Mouse (Mus musculus) ES-E14 (cell line): Measurements from ENCODE around the gene Reck. TPM values are rescaled to one million over a fixed set of nuclear protein-coding genes. Genes with fewer than 3 reads are reported as not detected.

ENCODE experiments used
- DNase-seq: peaks from one replicate; pipeline ENCODE4 v3.0.0-alpha.2; 2013; ENCODE audit warnings: low read depth, low spot score
- H3K27ac ChIP-seq: 2 replicates; pipeline ENCODE4 v1.5.1; 2012; ENCODE audit warnings: low read depth, mild to moderate bottlenecking, low read length, moderate library complexity, mixed read lengths; ENCODE audit not compliant: poor library complexity, insufficient read depth, severe bottlenecking
- H3K36me3 ChIP-seq: 2 replicates; pipeline ENCODE4 v1.6.1; 2012; ENCODE audit warnings: mild to moderate bottlenecking, low read length, moderate library complexity, mixed read lengths; ENCODE audit not compliant: control insufficient read depth, poor library complexity, insufficient read depth, severe bottlenecking
- H3K4me1 ChIP-seq, 2 experiments: fragments of 150-350 bp in 1 of 2; sonication (generic) in 1 of 2; 2 replicates each; pipeline ENCODE4 v1.6.1; 2012; ENCODE audit warnings: low read length in 2 of 2, mild to moderate bottlenecking in 1 of 2, mixed read lengths in 1 of 2; ENCODE audit not compliant: control insufficient read depth in 2 of 2, insufficient read depth in 2 of 2, poor library complexity in 1 of 2
- H3K4me3 ChIP-seq, 2 experiments: fragments of 150-350 bp in 1 of 2; sonication (generic) in 1 of 2; 2 replicates each; pipeline ENCODE4 v1.5.1; 2012; ENCODE audit warnings: low read length in 2 of 2, low read depth in 1 of 2, mild to moderate bottlenecking in 1 of 2, mixed read lengths in 1 of 2; ENCODE audit not compliant: insufficient read depth in 1 of 2, poor library complexity in 1 of 2, severe bottlenecking in 1 of 2
- H3K9ac ChIP-seq: 2 replicates; pipeline ENCODE4 v1.6.1; 2012; ENCODE audit warnings: low read depth, mild to moderate bottlenecking, low read length, mixed read lengths; ENCODE audit not compliant: poor library complexity, insufficient read depth, severe bottlenecking
- H3K9me3 ChIP-seq: fragments of 150-350 bp; sonication (generic); 2 replicates; pipeline ENCODE4 v1.6.1; 2012; ENCODE audit warnings: low read depth, mild to moderate bottlenecking, low read length; ENCODE audit not compliant: control insufficient read depth, insufficient read depth
- CHD2 ChIP-seq: IDR thresholded peaks from 2 replicates; pipeline ENCODE4 v1.6.1; 2014; ENCODE audit warnings: mild to moderate bottlenecking, low read depth, low read length, inconsistent platforms
- HCFC1 ChIP-seq: IDR thresholded peaks from 2 replicates; pipeline ENCODE4 v1.6.1; 2012; ENCODE audit warnings: low read length, inconsistent platforms, borderline replicate concordance; ENCODE audit not compliant: insufficient read depth
- MAFK ChIP-seq: IDR thresholded peaks from 2 replicates; pipeline ENCODE4 v1.6.1; 2014; ENCODE audit warnings: mild to moderate bottlenecking, low read depth, low read length, inconsistent platforms; ENCODE audit not compliant: insufficient read depth
- ZC3H11A ChIP-seq: IDR thresholded peaks from 2 replicates; pipeline ENCODE4 v1.6.1; 2012; ENCODE audit warnings: low read depth, mild to moderate bottlenecking, inconsistent platforms, low read length, borderline replicate concordance
- ZNF384 ChIP-seq: IDR thresholded peaks from 2 replicates; pipeline ENCODE4 v1.6.1; 2012; ENCODE audit warnings: low read depth, low read length, inconsistent platforms
- in situ Hi-C, 2 experiments: fragments of 600-800 bp; cut with MboI; formaldehyde crosslinking; loops; one replicate each; pipeline ENCODE4 v1.15.1; 2025; ENCODE audit warnings: low sequenced_read_pairs in 2 of 2, inconsistent platforms in 1 of 2; ENCODE audit not compliant: unreplicated experiment in 2 of 2
- total RNA-seq: library from RNA; depleted of rRNA; stranded (reverse); fragments of 300-350 nt; gene quantifications from 2 replicates; pipeline ENCODE4 v1.2.3, GENCODE M21; 2012; rRNA removed

The Reck gene
- total RNA-seq: 4.0 and 6.3 TPM in 2 replicates

- TF ChIP-seq MAFK (no peak), ZC3H11A (no peak), CHD2 (no peak), ZNF384 (no peak), HCFC1 (no peak)
- peak; percentile 84 for DNase-seq
Observed at GRCm38 (mm10) chr4:43875160-43875918, at the start of gene Reck. Reck (plus strand) TSS chr4:43875530.

GRCm38 (mm10) chr4:43828806-43829205, 46.5 kb upstream of the Reck start:
- Histone ChIP-seq H3K4me3 (no peak overlapping the region), H3K9me3 (no peaks in the 10 kb centered on the region), H3K4me1 (peaks cover 0 to 6% of the 10 kb centered on the region in 2 experiments; a peak in 1 of 4 replicates), H3K27ac (no peak overlapping the region), H3K9ac (no peak overlapping the region), H3K36me3 (no peaks in the 10 kb centered on the region)
- no peak for TF ChIP-seq CHD2
- TF ChIP-seq MAFK: no peak
- TF ChIP-seq ZC3H11A: no peak
- TF ChIP-seq HCFC1: no peak
- TF ChIP-seq ZNF384: no peak
- in situ Hi-C loops: no loop called here
- DNase-seq: no peak

More at GRCm38 (mm10) chr4:43875160-43875918, at the start of gene Reck:
- Histone ChIP-seq H3K4me1 (peaks cover 0 to 2% of the 10 kb centered on the region in 2 experiments; a peak in 1 of 4 replicates), H3K9ac (peak within 1 kb of the TSS; percentile 79), H3K36me3 (no peaks in the 10 kb centered on the region), H3K9me3 (no peaks in the 10 kb centered on the region), H3K4me3 (peak within 1 kb of the TSS; percentile 89 to 100), H3K27ac (no peak within 1 kb of the TSS)
- in situ Hi-C loops: no loop called here

- no peak overlapping the region for H3K9ac ChIP-seq
- H3K9me3 ChIP-seq: no peaks in the 10 kb centered on the region
- no peak overlapping the region for H3K4me3 ChIP-seq
- in situ Hi-C loops: no loop called here
- H3K4me1 ChIP-seq: no peaks in the 10 kb centered on the region
- no peak overlapping the region for H3K27ac ChIP-seq
- TF ChIP-seq ZC3H11A (no peak), CHD2 (no peak), HCFC1 (no peak), MAFK (no peak), ZNF384 (no peak)
- DNase-seq: peak; percentile 61
- H3K36me3 ChIP-seq: no peaks in the 10 kb centered on the region
Observed at GRCm38 (mm10) chr4:43832031-43832430, 43.3 kb upstream of the Reck start.

GRCm38 (mm10) chr4:43833752-43834151, 41.6 kb upstream of the Reck start:
- H3K9ac ChIP-seq: no peak overlapping the region
- no peak overlapping the region for H3K27ac ChIP-seq
- H3K36me3 ChIP-seq: no peaks in the 10 kb centered on the region
- TF ChIP-seq HCFC1 (no peak), CHD2 (no peak), ZNF384 (peak; percentile 73)
- no peak overlapping the region for H3K4me3 ChIP-seq
- in situ Hi-C loops: no loop called here
- no peaks in the 10 kb centered on the region for H3K4me1 ChIP-seq
- DNase-seq: no peak
- no peaks in the 10 kb centered on the region for H3K9me3 ChIP-seq
